Mouse (Mus musculus) liver, embryonic 14.5 days (tissue): ENCODE measurements at regions not wholly inside any gene's neighbourhood (a gene's known extent, or its start where the extent isn't known, plus 50 kb on each side); places are given as distances from the start of the nearest gene placed in this dataset.

Source experiments
- ATAC-seq: fragments of 200-750 bp; cut with Nextera tagmentation; 2 replicates; pipeline ENCODE4 v1.8.0; 2017; ENCODE audit warnings: moderate number of reproducible peaks, mild to moderate bottlenecking, moderate library complexity; ENCODE audit not compliant: insufficient read depth
- DNase-seq, 3 experiments: peaks; one replicate each; pipeline ENCODE4 v3.0.0-alpha.2; 2012 to 2013; ENCODE audit warnings: low read depth in 3 of 3, low spot score in 3 of 3
- H3K27ac ChIP-seq: fragments of 300-500 bp; sonication (generic); 2 replicates; pipeline ENCODE4 v1.5.1; 2014; ENCODE audit warnings: moderate library complexity, mild to moderate bottlenecking, control low read depth, inconsistent platforms
- H3K27me3 ChIP-seq: fragments of 300-500 bp; sonication (generic); 2 replicates; pipeline ENCODE4 v1.6.1; 2014; ENCODE audit warnings: mild to moderate bottlenecking, low read length, moderate library complexity; ENCODE audit not compliant: control insufficient read depth, insufficient read depth
- H3K36me3 ChIP-seq: fragments of 300-500 bp; sonication (generic); replicated peaks from 2 replicates; pipeline ENCODE4 v1.6.1; 2014; ENCODE audit warnings: low read depth; ENCODE audit not compliant: control insufficient read depth, insufficient read depth
- H3K4me1 ChIP-seq, 2 experiments: fragments of 200-500 bp in 1 of 2; fragments of 300-500 bp in 1 of 2; sonication (generic) in 1 of 2; replicated peaks; 2 replicates each; pipeline ENCODE4 v1.6.1; 2012 to 2014; ENCODE audit warnings: antibody characterized with exemption in 1 of 2, inconsistent platforms in 1 of 2, low read length in 1 of 2; ENCODE audit not compliant: control insufficient read depth in 2 of 2, insufficient read depth in 2 of 2
- H3K4me2 ChIP-seq: fragments of 300-500 bp; sonication (generic); 2 replicates; pipeline ENCODE4 v1.6.1; 2014; ENCODE audit warnings: low read depth, mild to moderate bottlenecking, control low read depth, moderate library complexity
- H3K4me3 ChIP-seq, 2 experiments: fragments of 200-500 bp in 1 of 2; fragments of 300-500 bp in 1 of 2; sonication (generic) in 1 of 2; 2 replicates each; pipeline ENCODE4 v1.5.1; 2012 to 2014; ENCODE audit warnings: low read depth in 2 of 2, low read length in 2 of 2, mild to moderate bottlenecking in 2 of 2, control low read depth in 1 of 2, inconsistent platforms in 1 of 2, moderate library complexity in 1 of 2; ENCODE audit not compliant: insufficient read depth in 1 of 2
- H3K9ac ChIP-seq: fragments of 300-500 bp; sonication (generic); replicated peaks from 2 replicates; pipeline ENCODE4 v1.6.1; 2014; ENCODE audit warnings: mild to moderate bottlenecking, control low read depth, moderate library complexity
- H3K9me3 ChIP-seq: fragments of 300-500 bp; sonication (generic); 2 replicates; pipeline ENCODE4 v1.6.1; 2016; ENCODE audit warnings: low read length, mixed read lengths; ENCODE audit not compliant: control insufficient read depth
- CTCF ChIP-seq: IDR thresholded peaks from 2 replicates; pipeline ENCODE4 v1.5.1; 2016; ENCODE audit warnings: antibody characterized with exemption, low read depth, control low read depth
- EP300 ChIP-seq: IDR thresholded peaks from 2 replicates; pipeline ENCODE4 v1.6.1; 2016; ENCODE audit warnings: antibody characterized with exemption, low read depth
- WGBS: fragments of 180-500 bp; shearing (Covaris S2); extraction: QIAGEN DNeasy Blood & Tissue Kit; methylation state at CpG from one replicate; pipeline ENCODE4 v1.1.7; 2014; ENCODE audit not compliant: insufficient replicate concordance; 5-methylcytosine and 5-hydroxymethylcytosine counted together

DNA sequence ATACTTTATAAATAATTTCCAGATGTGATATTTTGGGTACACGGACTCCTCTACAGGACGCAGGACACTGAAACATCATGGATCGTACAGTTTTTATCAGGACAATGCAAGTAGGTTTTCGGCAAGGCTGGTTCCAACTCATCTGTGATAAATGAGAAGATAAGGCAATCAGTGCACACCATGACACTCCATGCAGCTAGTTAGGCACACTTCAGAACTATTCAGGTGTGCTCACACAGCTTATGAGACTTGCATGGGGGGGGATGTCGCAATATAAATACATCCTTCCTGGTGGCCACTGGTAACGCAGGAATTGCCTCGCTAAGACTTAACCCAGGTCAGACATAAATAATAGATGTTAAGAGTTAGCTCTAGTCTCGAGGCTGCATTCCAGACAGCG is 77.3 kb upstream of the Dnajc24 start:
- no peaks in the 10 kb centered on the region for H3K36me3 ChIP-seq
- no peak overlapping the region for H3K9ac ChIP-seq
- TF ChIP-seq EP300: no peak
- TF ChIP-seq CTCF: no peak

GRCm38 (mm10) chr2:106078591-106078990 is 75.2 kb upstream of the Dnajc24 start:
- Histone ChIP-seq H3K4me1 (no peaks in the 10 kb centered on the region), H3K9me3 (no peaks in the 10 kb centered on the region), H3K27me3 (no peaks in the 10 kb centered on the region), H3K27ac (no peak overlapping the region), H3K9ac (no peak overlapping the region), H3K4me2 (no peak overlapping the region), H3K36me3 (no peaks in the 10 kb centered on the region), H3K4me3 (no peak overlapping the region)
- no peak for DNase-seq
- ATAC-seq: no peak
- no peak for TF ChIP-seq EP300
- TF ChIP-seq CTCF: no peak
- 56% methylated on average over 3 of the region's 3 CpGs for WGBS

More for the DNA sequence above, 77.3 kb upstream of the Dnajc24 start:
- 56% methylated on average over 9 of the region's 9 CpGs for WGBS
- Histone ChIP-seq H3K9me3 (no peaks in the 10 kb centered on the region), H3K4me2 (no peak overlapping the region), H3K27me3 (no peaks in the 10 kb centered on the region), H3K4me3 (no peak overlapping the region), H3K4me1 (no peaks in the 10 kb centered on the region), H3K27ac (no peak overlapping the region)
- DNase-seq: no peak
- no peak for ATAC-seq

- Histone ChIP-seq H3K4me2 (no peak overlapping the region), H3K9ac (no peak overlapping the region), H3K4me3 (no peak overlapping the region), H3K27ac (no peak overlapping the region), H3K4me1 (no peaks in the 10 kb centered on the region), H3K27me3 (no peaks in the 10 kb centered on the region), H3K9me3 (no peaks in the 10 kb centered on the region), H3K36me3 (no peaks in the 10 kb centered on the region)
- no peak for ATAC-seq
- TF ChIP-seq EP300: no peak
- no peak for TF ChIP-seq CTCF
- DNase-seq: no peak
- 66% methylated on average over 6 of the region's 6 CpGs for WGBS
Measured at GRCm38 (mm10) chr2:106074441-106074840, 71.1 kb upstream of the Dnajc24 start.

DNA sequence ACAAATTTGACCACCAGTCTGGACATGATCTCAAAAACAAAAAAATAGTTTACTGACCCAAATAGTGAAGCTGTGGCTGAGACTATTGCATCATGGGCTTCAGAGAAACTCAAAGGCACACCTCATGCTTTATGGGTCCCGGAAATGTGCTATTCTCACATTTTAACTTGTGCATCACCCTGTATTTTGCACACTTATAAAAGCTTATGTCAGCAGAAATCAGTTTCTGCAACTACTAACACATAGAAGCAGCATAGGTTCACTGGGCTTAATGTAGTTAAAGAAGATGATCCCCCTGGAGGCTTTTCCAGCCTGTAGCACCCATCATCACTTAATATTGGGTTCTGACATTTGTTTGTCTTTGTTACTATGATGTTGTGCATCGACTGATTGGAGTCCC is 61.0 kb upstream of the Dnajc24 start:
- Histone ChIP-seq H3K9ac (no peak overlapping the region), H3K36me3 (no peaks in the 10 kb centered on the region), H3K27me3 (no peaks in the 10 kb centered on the region), H3K9me3 (no peaks in the 10 kb centered on the region), H3K4me1 (no peaks in the 10 kb centered on the region), H3K4me2 (no peak overlapping the region), H3K4me3 (no peak overlapping the region), H3K27ac (no peak overlapping the region)
- DNase-seq (no peak), ATAC-seq (no peak)
- 53% methylated on average over 2 of the region's 2 CpGs for WGBS
- no peak for TF ChIP-seq EP300
- TF ChIP-seq CTCF: no peak
